Mouse (Mus musculus) neural tube, embryonic 13.5 days (tissue): ENCODE results near the gene Cyp4f17. TPM values are rescaled to one million over a fixed set of nuclear protein-coding genes. Genes with fewer than 3 reads are reported as not detected.
"Not testable (repeated sequence)": the region's sequence is repeated elsewhere in the genome, so short reads cannot be mapped to it uniquely, and the experiment has no call there.

Source experiments
- ATAC-seq: fragments of 200-750 bp; cut with Nextera tagmentation; 2 replicates; pipeline ENCODE4 v1.8.0; 2017; ENCODE audit warnings: low read depth, mild to moderate bottlenecking, moderate TSS enrichment, moderate library complexity
- H3K27ac ChIP-seq: fragments of 300-500 bp; sonication (generic); replicated peaks from 2 replicates; pipeline ENCODE4 v1.5.1; 2015; ENCODE audit warnings: moderate library complexity, mild to moderate bottlenecking, inconsistent platforms
- H3K27me3 ChIP-seq: fragments of 300-500 bp; sonication (generic); 2 replicates; pipeline ENCODE4 v1.6.1; 2015; ENCODE audit warnings: mild to moderate bottlenecking, inconsistent platforms
- H3K36me3 ChIP-seq: fragments of 300-500 bp; sonication (generic); 2 replicates; pipeline ENCODE4 v1.6.1; 2015; ENCODE audit warnings: mild to moderate bottlenecking, inconsistent platforms
- H3K4me1 ChIP-seq: fragments of 300-500 bp; sonication (generic); replicated peaks from 2 replicates; pipeline ENCODE4 v1.6.1; 2015; ENCODE audit warnings: inconsistent platforms
- H3K4me2 ChIP-seq: fragments of 300-500 bp; sonication (generic); 2 replicates; pipeline ENCODE4 v1.6.1; 2015; ENCODE audit warnings: inconsistent platforms, mild to moderate bottlenecking, moderate library complexity
- H3K4me3 ChIP-seq: fragments of 300-500 bp; sonication (generic); 2 replicates; pipeline ENCODE4 v1.5.1; 2015; ENCODE audit warnings: mild to moderate bottlenecking, inconsistent platforms
- H3K9ac ChIP-seq: fragments of 300-500 bp; sonication (generic); 2 replicates; pipeline ENCODE4 v1.6.1; 2015; ENCODE audit warnings: moderate library complexity, mild to moderate bottlenecking, inconsistent platforms
- H3K9me3 ChIP-seq: fragments of 300-500 bp; sonication (generic); 2 replicates; pipeline ENCODE4 v1.6.1; 2016; ENCODE audit warnings: inconsistent platforms
- WGBS: fragments of 180-500 bp; shearing (Covaris S2); methylation state at CpG from one replicate; pipeline ENCODE4 v1.1.7; 2015; 5-methylcytosine and 5-hydroxymethylcytosine counted together
- polyA plus RNA-seq: library from polyadenylated mRNA; unstranded; fragments of >200 nt; fragmentation: Nextera tagmentation; extraction: Ambion mirVana; gene quantifications from 2 replicates; pipeline ENCODE4 v1.2.1, GENCODE M21; 2015

The Cyp4f17 gene
- polyA plus RNA-seq, 1 experiment from 2014 or later = 11.5 TPM

- not testable (repeated sequence) for ATAC-seq, H3K4me1 ChIP-seq, H3K36me3 ChIP-seq, H3K27ac ChIP-seq, H3K4me3 ChIP-seq, H3K9me3 ChIP-seq, H3K4me2 ChIP-seq, H3K9ac ChIP-seq, H3K27me3 ChIP-seq
- 73% methylated on average over 2 of the region's 2 CpGs for WGBS
Measured at GRCm38 (mm10) chr17:32573286-32573685, 67.4 kb downstream of the Cyp4f17 start.

GRCm38 (mm10) chr17:32577496-32578186 lies 71.8 kb downstream of the Cyp4f17 start:
- Histone ChIP-seq H3K27ac (no peak overlapping the region), H3K4me1 (no peaks in the 10 kb centered on the region), H3K4me2 (no peak overlapping the region), H3K9ac (no peak overlapping the region), H3K27me3 (no peaks in the 10 kb centered on the region), H3K9me3 (no peaks in the 10 kb centered on the region), H3K36me3 (no peaks in the 10 kb centered on the region), H3K4me3 (no peak overlapping the region)
- 62% methylated on average over 7 of the region's 7 CpGs for WGBS
- no peak for ATAC-seq

Other genes starting within 250 kb of the Cyp4f17 start
- 87.7 and 101 TPM in 2 replicates for gene Brd4, start 221.3 kb upstream of the Cyp4f17 start, polyA plus RNA-seq
- 95.9 and 104 TPM in 2 replicates for gene Akap8, start 184.8 kb upstream of the Cyp4f17 start, polyA plus RNA-seq
- 153 and 154 TPM in 2 replicates for gene Akap8l, start 155.4 kb upstream of the Cyp4f17 start, polyA plus RNA-seq
- gene Wiz, start 116.6 kb upstream of the Cyp4f17 start, polyA plus RNA-seq = 33.2 and 39.8 TPM in 2 replicates
- 0.54 and 0.71 TPM in 2 replicates for gene Rasal3, start 102.5 kb upstream of the Cyp4f17 start, polyA plus RNA-seq
- gene Pglyrp2, start 81.9 kb upstream of the Cyp4f17 start, polyA plus RNA-seq = not detected in 2 replicates
- 0.45 and 0.55 TPM in 2 replicates for gene Cyp4f39, start 53.3 kb upstream of the Cyp4f17 start, polyA plus RNA-seq
- 25.2 and 28.4 TPM in 2 replicates for gene Cyp4f16, start 30.5 kb downstream of the Cyp4f17 start, polyA plus RNA-seq
- 0.53 TPM in 1 of 2 replicates, not detected in the other for gene Cyp4f37, start 115.3 kb downstream of the Cyp4f17 start, polyA plus RNA-seq
- not detected in 2 replicates for gene Cyp4f40, start 152.8 kb downstream of the Cyp4f17 start, polyA plus RNA-seq
- gene Cyp4f15, start 179.6 kb downstream of the Cyp4f17 start, polyA plus RNA-seq = 1.0 and 1.6 TPM in 2 replicates